Mouse (Mus musculus) forebrain, embryonic 12.5 days (tissue): Measurements from ENCODE around the gene Lman2l. TPM values are rescaled to one million over a fixed set of nuclear protein-coding genes. Genes with fewer than 3 reads are reported as not detected.

Source experiments
- ATAC-seq: fragments of 200-750 bp; cut with Nextera tagmentation; 2 replicates; pipeline ENCODE4 v1.8.0; 2017; ENCODE audit warnings: moderate TSS enrichment; ENCODE audit not compliant: low FRiP score
- H3K27ac ChIP-seq: fragments of 300-500 bp; sonication (generic); 2 replicates; pipeline ENCODE4 v1.5.1; 2016; ENCODE audit warnings: mild to moderate bottlenecking
- H3K27me3 ChIP-seq: fragments of 300-500 bp; sonication (generic); 2 replicates; pipeline ENCODE4 v1.6.1; 2016; ENCODE audit warnings: mild to moderate bottlenecking
- H3K36me3 ChIP-seq: fragments of 300-500 bp; sonication (generic); replicated peaks from 2 replicates; pipeline ENCODE4 v1.6.1; 2016; ENCODE audit warnings: mild to moderate bottlenecking
- H3K4me1 ChIP-seq: fragments of 300-500 bp; sonication (generic); 2 replicates; pipeline ENCODE4 v1.6.1; 2016
- H3K4me2 ChIP-seq: fragments of 300-500 bp; sonication (generic); 2 replicates; pipeline ENCODE4 v1.6.1; 2016; ENCODE audit warnings: mild to moderate bottlenecking, moderate library complexity
- H3K4me3 ChIP-seq: fragments of 300-500 bp; sonication (generic); replicated peaks from 2 replicates; pipeline ENCODE4 v1.5.1; 2016; ENCODE audit warnings: mild to moderate bottlenecking
- H3K9ac ChIP-seq: fragments of 300-500 bp; sonication (generic); 2 replicates; pipeline ENCODE4 v1.6.1; 2016; ENCODE audit warnings: mild to moderate bottlenecking
- H3K9me3 ChIP-seq: fragments of 300-500 bp; sonication (generic); 2 replicates; pipeline ENCODE4 v1.6.1; 2016
- WGBS: fragments of 180-500 bp; shearing (Covaris S2); methylation state at CpG from one replicate; pipeline ENCODE4 v1.1.7; 2016; 5-methylcytosine and 5-hydroxymethylcytosine counted together
- polyA plus RNA-seq: library from polyadenylated mRNA; unstranded; fragments of >200 nt; fragmentation: Nextera tagmentation; extraction: Ambion mirVana; gene quantifications from 2 replicates; pipeline ENCODE4 v1.2.1, GENCODE M21; 2016

The Lman2l gene
- polyA plus RNA-seq, 1 experiment from 2014 or later, result 71.4 TPM

- H3K4me3 ChIP-seq, result no peak overlapping the region
- peaks cover 8% of the 10 kb centered on the region for H3K4me1 ChIP-seq
- H3K27ac ChIP-seq, result no peak overlapping the region
- peaks cover 9% of the 10 kb centered on the region; the same call in 1 of the 2 replicates for H3K36me3 ChIP-seq
- ATAC-seq, result no peak
- H3K9me3 ChIP-seq, result no peaks in the 10 kb centered on the region
- no peak overlapping the region for H3K4me2 ChIP-seq
- H3K27me3 ChIP-seq, result no peaks in the 10 kb centered on the region
- WGBS, result 90% methylated on average over 5 of the region's 5 CpGs
- no peak overlapping the region for H3K9ac ChIP-seq
Measured at GRCm38 (mm10) chr1:36446841-36447240, 1.8 kb upstream of the Lman2l start.

- H3K36me3 ChIP-seq, result peaks cover 13% of the 10 kb centered on the region
- H3K4me3 ChIP-seq, result no peak overlapping the region
- no peaks in the 10 kb centered on the region for H3K9me3 ChIP-seq
- no peak overlapping the region for H3K27ac ChIP-seq
- no peak overlapping the region for H3K9ac ChIP-seq
- no peak overlapping the region for H3K4me2 ChIP-seq
- WGBS, result 94% methylated on average over 5 of the region's 5 CpGs
- peaks cover 8% of the 10 kb centered on the region for H3K4me1 ChIP-seq
- H3K27me3 ChIP-seq, result no peaks in the 10 kb centered on the region
- ATAC-seq, result no peak
Measured at GRCm38 (mm10) chr1:36446106-36446824, 1.2 kb upstream of the Lman2l start.

- no peaks in the 10 kb centered on the region for H3K9me3 ChIP-seq
Measured at GRCm38 (mm10) chr1:36445508-36445907, 437 bp upstream of the Lman2l start.

DNA sequence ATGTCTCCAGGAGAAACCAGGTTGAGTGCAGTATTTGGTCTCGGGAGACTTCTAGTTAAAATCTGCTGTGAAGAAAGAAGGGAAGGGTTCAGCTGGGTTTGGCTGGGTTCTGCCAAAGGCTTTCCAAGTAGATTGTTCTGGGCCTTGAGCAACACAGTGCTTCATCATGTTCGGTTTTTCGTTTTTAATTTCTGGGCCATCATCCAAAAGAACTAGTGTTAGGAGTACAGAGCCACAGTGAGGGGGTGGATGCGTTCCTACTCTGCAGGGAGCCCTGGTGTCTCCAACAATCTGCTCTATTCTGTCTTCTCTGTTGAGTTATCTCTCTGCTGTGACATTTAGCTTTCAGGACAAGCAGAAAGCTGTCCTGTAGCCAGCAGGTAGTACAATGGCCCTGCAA is 4.0 kb downstream of the Lman2l start:
- Histone ChIP-seq H3K4me2 (no peak overlapping the region), H3K4me1 (peaks cover 8% of the 10 kb centered on the region), H3K9me3 (no peaks in the 10 kb centered on the region), H3K27ac (no peak overlapping the region), H3K9ac (no peak overlapping the region), H3K36me3 (peaks cover 57% of the 10 kb centered on the region), H3K27me3 (no peaks in the 10 kb centered on the region), H3K4me3 (no peak overlapping the region)
- no peak for ATAC-seq
- WGBS, result 94% methylated on average over 4 of the region's 4 CpGs

More at GRCm38 (mm10) chr1:36445508-36445907, 437 bp upstream of the Lman2l start:
- H3K4me1 ChIP-seq, result peaks cover 8% of the 10 kb centered on the region
- peak; percentile 50; the same call in 1 of the 2 replicates for ATAC-seq
- H3K36me3 ChIP-seq, result peaks cover 17% of the 10 kb centered on the region
- 45% methylated on average over 8 of the region's 8 CpGs for WGBS
- H3K9ac ChIP-seq, result no peak overlapping the region
- H3K4me2 ChIP-seq, result peak overlapping the region; percentile 27; the same call in 1 of the 2 replicates
- H3K27me3 ChIP-seq, result no peaks in the 10 kb centered on the region
- peak overlapping the region; percentile 81 for H3K4me3 ChIP-seq
- H3K27ac ChIP-seq, result peak overlapping the region; percentile 78; the same call in 1 of the 2 replicates

DNA sequence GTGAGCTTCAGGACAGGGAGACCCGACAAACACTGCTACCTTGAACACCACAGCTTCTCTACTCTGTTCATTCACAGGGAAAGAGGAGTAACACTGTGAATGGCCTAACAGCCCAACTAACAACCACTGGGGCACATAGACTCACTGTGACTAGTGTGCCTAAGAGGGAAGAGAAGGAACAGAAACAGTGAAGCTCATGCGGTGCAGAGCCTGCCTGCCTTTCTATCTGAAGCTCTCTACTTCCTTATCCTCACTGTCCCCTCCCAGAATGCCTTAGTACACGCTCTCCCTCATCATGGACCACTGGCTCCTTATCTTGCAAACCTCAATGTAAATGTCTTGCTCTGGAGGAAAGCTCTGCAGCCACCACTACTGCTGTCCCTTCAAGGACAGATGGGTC is 7.8 kb downstream of the Lman2l start:
- Histone ChIP-seq H3K9ac (no peak overlapping the region), H3K9me3 (no peaks in the 10 kb centered on the region), H3K27me3 (no peaks in the 10 kb centered on the region), H3K4me1 (no peaks in the 10 kb centered on the region), H3K4me2 (no peak overlapping the region), H3K4me3 (no peak overlapping the region), H3K36me3 (peaks cover 83% of the 10 kb centered on the region), H3K27ac (no peak overlapping the region)
- WGBS, result 97% methylated on average over 3 of the region's 3 CpGs
- no peak for ATAC-seq

DNA sequence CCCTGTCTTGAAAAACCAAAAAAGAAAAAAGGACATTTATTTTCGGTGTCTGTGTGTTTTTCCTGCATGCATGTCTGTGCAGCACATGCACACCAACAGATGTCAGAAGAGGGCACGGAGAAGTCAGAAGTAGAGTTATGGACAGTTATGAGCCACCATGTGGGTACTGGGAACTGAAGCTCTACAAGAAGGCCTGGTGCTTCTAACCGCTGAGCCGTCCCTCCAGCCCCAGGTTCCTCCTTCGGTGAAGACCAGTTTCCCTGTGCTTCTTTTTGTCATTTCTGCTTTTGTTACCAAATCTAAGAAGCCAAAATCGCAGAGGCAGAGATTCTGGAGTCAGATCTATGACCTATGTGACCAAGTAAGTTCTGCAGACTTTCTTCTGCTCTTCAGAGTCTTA is 8.6 kb downstream of the Lman2l start:
- no peak overlapping the region for H3K4me3 ChIP-seq
- no peaks in the 10 kb centered on the region for H3K27me3 ChIP-seq
- peaks cover 85% of the 10 kb centered on the region for H3K36me3 ChIP-seq
- H3K4me2 ChIP-seq, result no peak overlapping the region
- 93% methylated on average over 6 of the region's 6 CpGs for WGBS
- H3K4me1 ChIP-seq, result no peaks in the 10 kb centered on the region
- no peak overlapping the region for H3K9ac ChIP-seq
- ATAC-seq, result no peak
- H3K9me3 ChIP-seq, result no peaks in the 10 kb centered on the region
- no peak overlapping the region for H3K27ac ChIP-seq

DNA sequence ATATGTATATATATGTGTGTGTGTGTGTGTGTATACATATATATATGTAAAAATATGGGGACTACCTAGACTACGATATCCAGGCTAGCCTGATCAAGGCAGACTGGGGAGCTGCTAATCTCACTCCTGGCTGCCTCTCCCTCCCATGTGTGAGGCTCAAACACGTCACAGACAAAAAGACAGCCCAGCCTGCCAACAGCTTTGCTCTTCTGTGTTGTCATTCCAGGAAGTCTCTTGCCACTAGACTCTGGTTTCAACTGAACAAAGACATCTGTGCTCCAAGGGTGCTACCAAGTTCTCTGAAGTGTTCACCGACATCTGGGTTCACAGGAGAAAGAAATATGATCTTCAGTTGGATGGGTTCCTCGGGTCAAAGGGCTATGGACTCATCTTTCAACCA is 10.0 kb downstream of the Lman2l start:
- no peak overlapping the region for H3K4me2 ChIP-seq
- no peak overlapping the region for H3K9ac ChIP-seq
- no peaks in the 10 kb centered on the region for H3K27me3 ChIP-seq
- ATAC-seq, result no peak
- H3K4me3 ChIP-seq, result no peak overlapping the region
- no peaks in the 10 kb centered on the region for H3K9me3 ChIP-seq
- no peak overlapping the region for H3K27ac ChIP-seq
- WGBS, result 83% methylated on average over 4 of the region's 4 CpGs
- H3K4me1 ChIP-seq, result no peaks in the 10 kb centered on the region
- peaks cover 90% of the 10 kb centered on the region for H3K36me3 ChIP-seq

- H3K9ac ChIP-seq, result no peak overlapping the region
- no peak overlapping the region for H3K4me2 ChIP-seq
- no peak overlapping the region for H3K27ac ChIP-seq
- WGBS, result 91% methylated on average over 3 of the region's 3 CpGs
- no peaks in the 10 kb centered on the region for H3K27me3 ChIP-seq
- peaks cover 89% of the 10 kb centered on the region for H3K36me3 ChIP-seq
- no peak for ATAC-seq
- no peaks in the 10 kb centered on the region for H3K9me3 ChIP-seq
- no peak overlapping the region for H3K4me3 ChIP-seq
- H3K4me1 ChIP-seq, result no peaks in the 10 kb centered on the region
Measured at GRCm38 (mm10) chr1:36433616-36434015, 11.5 kb downstream of the Lman2l start.

GRCm38 (mm10) chr1:36432999-36433398 is 12.1 kb downstream of the Lman2l start:
- no peak for ATAC-seq
- Histone ChIP-seq H3K27me3 (no peaks in the 10 kb centered on the region), H3K27ac (no peak overlapping the region), H3K9me3 (no peaks in the 10 kb centered on the region), H3K4me1 (no peaks in the 10 kb centered on the region), H3K4me2 (no peak overlapping the region), H3K9ac (no peak overlapping the region), H3K36me3 (peaks cover 89% of the 10 kb centered on the region), H3K4me3 (no peak overlapping the region)
- 95% methylated on average over 4 of the region's 4 CpGs for WGBS

GRCm38 (mm10) chr1:36429511-36429910 is 15.6 kb downstream of the Lman2l start:
- ATAC-seq, result no peak
- Histone ChIP-seq H3K4me2 (no peak overlapping the region), H3K4me3 (no peak overlapping the region), H3K27ac (no peak overlapping the region), H3K27me3 (no peaks in the 10 kb centered on the region), H3K4me1 (no peaks in the 10 kb centered on the region), H3K9ac (no peak overlapping the region), H3K36me3 (peaks cover 91% of the 10 kb centered on the region), H3K9me3 (no peaks in the 10 kb centered on the region)
- WGBS, result 94% methylated on average over 2 of the region's 2 CpGs

GRCm38 (mm10) chr1:36404531-36404930 is 40.5 kb downstream of the Lman2l start:
- peaks cover 15% of the 10 kb centered on the region for H3K4me1 ChIP-seq
- no peaks in the 10 kb centered on the region for H3K27me3 ChIP-seq
- H3K9me3 ChIP-seq, result no peaks in the 10 kb centered on the region
- no peak overlapping the region for H3K27ac ChIP-seq
- H3K4me3 ChIP-seq, result no peak overlapping the region
- H3K36me3 ChIP-seq, result no peaks in the 10 kb centered on the region
- no peak overlapping the region for H3K4me2 ChIP-seq
- no peak for ATAC-seq
- no peak overlapping the region for H3K9ac ChIP-seq
- 88% methylated on average over 6 of the region's 6 CpGs for WGBS

DNA sequence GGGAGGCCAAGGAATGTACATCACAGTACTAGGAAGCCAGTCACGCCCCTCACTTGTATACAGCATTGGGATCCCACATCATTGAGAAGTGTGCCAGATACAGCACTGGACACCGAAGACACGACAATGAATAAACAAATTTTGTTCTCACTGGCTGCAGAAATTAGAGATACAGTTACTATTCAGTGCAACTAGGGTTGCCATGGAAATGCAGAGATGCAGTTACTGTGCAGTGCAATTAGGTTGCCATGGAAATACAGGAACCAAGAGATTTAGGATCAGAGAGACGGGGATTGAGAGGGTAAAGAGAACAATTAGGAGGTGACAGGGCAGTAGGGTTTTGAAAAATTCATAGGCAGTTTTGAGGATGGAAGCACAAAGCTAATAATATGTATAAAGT is 43.6 kb downstream of the Lman2l start:
- Histone ChIP-seq H3K4me3 (no peak overlapping the region), H3K9me3 (no peaks in the 10 kb centered on the region), H3K27ac (peak overlapping the region; percentile 73; the same call in 1 of the 2 replicates), H3K36me3 (no peaks in the 10 kb centered on the region), H3K4me2 (no peak overlapping the region), H3K27me3 (no peaks in the 10 kb centered on the region), H3K4me1 (peaks cover 15% of the 10 kb centered on the region), H3K9ac (no peak overlapping the region)
- WGBS, result 34% methylated on average over 4 of the region's 4 CpGs
- peak; percentile 83 for ATAC-seq

GRCm38 (mm10) chr1:36397041-36397440 is 48.0 kb downstream of the Lman2l start:
- Histone ChIP-seq H3K4me3 (no peak overlapping the region), H3K36me3 (no peaks in the 10 kb centered on the region), H3K4me1 (peaks cover 12% of the 10 kb centered on the region), H3K9me3 (no peaks in the 10 kb centered on the region), H3K27ac (no peak overlapping the region), H3K27me3 (no peaks in the 10 kb centered on the region), H3K9ac (no peak overlapping the region), H3K4me2 (no peak overlapping the region)
- no peak for ATAC-seq
- WGBS, result 31% methylated on average over 6 of the region's 6 CpGs
